ENCODE assay signal across 8 mouse cellular contexts in genomic region chr5:30125587-30125986, GRCm38 (mm10). TPM values are rescaled to one million over a fixed set of nuclear protein-coding genes. Genes with fewer than 3 reads are reported as not detected.
DNase-seq lines count a peak whose midpoint lies in the region; ATAC-seq lines count a peak whose summit lies in the region.

No protein-coding gene starts in this region.

- H3K27me3 ChIP-seq in forebrain, embryonic 10.5 days (ENCODE audit: poor library complexity, severe bottlenecking) = no peaks in the 10 kb centered on the region
- H3K27me3 ChIP-seq in forebrain, embryonic 11.5 days (ENCODE audit: control insufficient read depth, insufficient read depth, low read length) = no peaks in the 10 kb centered on the region
- H3K27me3 ChIP-seq in neural tube, embryonic 11.5 days (ENCODE audit: control insufficient read depth, insufficient read depth, low read length) = no peaks in the 10 kb centered on the region

- no peak overlapping the region for H3K4me3 ChIP-seq in forebrain, embryonic 10.5 days
- H3K4me3 ChIP-seq in forebrain, embryonic 11.5 days (ENCODE audit: low read depth, low read length) = no peak overlapping the region
- no peak overlapping the region for H3K4me3 ChIP-seq in neural tube, embryonic 11.5 days (ENCODE audit: low read depth, low read length)

- ATAC-seq in forebrain, embryonic 11.5 days (replicated peaks; ENCODE audit: low FRiP score) = no peak
- peak; percentile 20; the same call in 1 of the 2 replicates for ATAC-seq in neural tube, embryonic 11.5 days (ENCODE audit: insufficient read depth, low FRiP score, low TSS enrichment)

- H3K9ac ChIP-seq in forebrain, embryonic 11.5 days (ENCODE audit: low read length) = no peak overlapping the region
- H3K9ac ChIP-seq in neural tube, embryonic 11.5 days (ENCODE audit: low read length) = no peak overlapping the region

- no peak overlapping the region for H3K27ac ChIP-seq in forebrain, embryonic 10.5 days
- H3K27ac ChIP-seq in forebrain, embryonic 11.5 days (ENCODE audit: low read depth, low read length) = no peak overlapping the region
- no peak overlapping the region for H3K27ac ChIP-seq in neural tube, embryonic 11.5 days (ENCODE audit: low read depth, low read length)

- peaks cover 97% of the 10 kb centered on the region for H3K36me3 ChIP-seq in forebrain, embryonic 10.5 days (replicated peaks)
- peaks cover 8% of the 10 kb centered on the region; the same call in 1 of the 2 replicates for H3K36me3 ChIP-seq in forebrain, embryonic 11.5 days (ENCODE audit: control insufficient read depth, insufficient read depth, low read length)
- peaks cover 5% of the 10 kb centered on the region for H3K36me3 ChIP-seq in neural tube, embryonic 11.5 days (ENCODE audit: control insufficient read depth, insufficient read depth, low read length)

- no peaks in the 10 kb centered on the region for H3K4me1 ChIP-seq in forebrain, embryonic 10.5 days
- H3K4me1 ChIP-seq in forebrain, embryonic 11.5 days (replicated peaks; ENCODE audit: control insufficient read depth, insufficient read depth, low read length) = no peaks in the 10 kb centered on the region
- no peaks in the 10 kb centered on the region for H3K4me1 ChIP-seq in neural tube, embryonic 11.5 days (ENCODE audit: control insufficient read depth, insufficient read depth, low read length)

- WGBS in forebrain, embryonic 10.5 days = 50% methylated on average over 5 of the region's 5 CpGs
- 49% methylated on average over 5 of the region's 5 CpGs for WGBS in forebrain, embryonic 11.5 days
- WGBS in neural tube, embryonic 11.5 days = 59% methylated on average over 5 of the region's 5 CpGs

- no peaks in the 10 kb centered on the region for H3K9me3 ChIP-seq in forebrain, embryonic 10.5 days
- no peaks in the 10 kb centered on the region for H3K9me3 ChIP-seq in forebrain, embryonic 11.5 days (ENCODE audit: control insufficient read depth, low read length)
- no peaks in the 10 kb centered on the region for H3K9me3 ChIP-seq in neural tube, embryonic 11.5 days (ENCODE audit: control insufficient read depth, low read length)

- H3K4me2 ChIP-seq in forebrain, embryonic 11.5 days (ENCODE audit: low read depth, low read length, severe bottlenecking) = no peak overlapping the region
- no peak overlapping the region for H3K4me2 ChIP-seq in neural tube, embryonic 11.5 days (ENCODE audit: low read depth)

- peak; percentile 48 for DNase-seq in forebrain, embryonic 10.5 days (ENCODE audit: extremely low spot score, low spot score)
- no peak for DNase-seq in forebrain, embryonic 11.5 days (ENCODE audit: low spot score)
- no peak for DNase-seq in neural tube, embryonic 11.5 days (ENCODE audit: low spot score)
- no peak for DNase-seq in neural tube, embryonic 10.5 days (ENCODE audit: extremely low spot score, low spot score)
- peak; percentile 81 for DNase-seq in embryo, embryonic 10.5 days (ENCODE audit: low spot score)
- peak; percentile 71 for DNase-seq in mesoderm, embryonic 11.5 days (ENCODE audit: low read depth, low spot score)
- DNase-seq in frontal cortex, postnatal 10 days (ENCODE audit: low spot score in 2 of 2) = no peak
- no peak for DNase-seq in frontal cortex, postnatal 14 days (ENCODE audit: low spot score in 2 of 2)

RNA-seq across cellular contexts. Expression of gene 3110082J24Rik, which starts 19.7 kb away (rescaled TPM):
- 1.1 and 1.3 TPM in 2 replicates for polyA plus RNA-seq in forebrain, embryonic 10.5 days (2016; fragmentation: Nextera tagmentation; extraction: Ambion mirVana)
- 3.6 and 4.7 TPM in 2 replicates for polyA plus RNA-seq in forebrain, embryonic 11.5 days (2014; fragmentation: Nextera tagmentation; extraction: Ambion mirVana)
- polyA plus RNA-seq in neural tube, embryonic 11.5 days (2014; fragmentation: Nextera tagmentation; extraction: Ambion mirVana) = 2.1 and 2.3 TPM in 2 replicates

RNA-seq across cellular contexts. Expression of gene Garem2, which starts 20.6 kb away (rescaled TPM):
- 2.9 and 3.3 TPM in 2 replicates for polyA plus RNA-seq in forebrain, embryonic 10.5 days (2016; fragmentation: Nextera tagmentation; extraction: Ambion mirVana)
- polyA plus RNA-seq in forebrain, embryonic 11.5 days (2014; fragmentation: Nextera tagmentation; extraction: Ambion mirVana) = 17.2 and 19.8 TPM in 2 replicates
- 14.4 and 16.5 TPM in 2 replicates for polyA plus RNA-seq in neural tube, embryonic 11.5 days (2014; fragmentation: Nextera tagmentation; extraction: Ambion mirVana)

RNA-seq across cellular contexts. Expression of gene Hadha, which starts 29.4 kb away (rescaled TPM):
- 104 and 109 TPM in 2 replicates for polyA plus RNA-seq in forebrain, embryonic 10.5 days (2016; fragmentation: Nextera tagmentation; extraction: Ambion mirVana)
- 93.1 and 97.4 TPM in 2 replicates for polyA plus RNA-seq in forebrain, embryonic 11.5 days (2014; fragmentation: Nextera tagmentation; extraction: Ambion mirVana)
- 93.0 and 102 TPM in 2 replicates for polyA plus RNA-seq in neural tube, embryonic 11.5 days (2014; fragmentation: Nextera tagmentation; extraction: Ambion mirVana)

RNA-seq across cellular contexts. Expression of gene Hadhb, which starts 29.5 kb away (rescaled TPM):
- 111 and 112 TPM in 2 replicates for polyA plus RNA-seq in forebrain, embryonic 10.5 days (2016; fragmentation: Nextera tagmentation; extraction: Ambion mirVana)
- polyA plus RNA-seq in forebrain, embryonic 11.5 days (2014; fragmentation: Nextera tagmentation; extraction: Ambion mirVana) = 105 and 108 TPM in 2 replicates
- 108 and 112 TPM in 2 replicates for polyA plus RNA-seq in neural tube, embryonic 11.5 days (2014; fragmentation: Nextera tagmentation; extraction: Ambion mirVana)

RNA-seq across cellular contexts. Expression of gene Tyms, which starts 52.2 kb away (rescaled TPM):
- 379 and 391 TPM in 2 replicates for polyA plus RNA-seq in forebrain, embryonic 10.5 days (2016; fragmentation: Nextera tagmentation; extraction: Ambion mirVana)
- polyA plus RNA-seq in forebrain, embryonic 11.5 days (2014; fragmentation: Nextera tagmentation; extraction: Ambion mirVana) = 303 and 309 TPM in 2 replicates
- 247 and 248 TPM in 2 replicates for polyA plus RNA-seq in neural tube, embryonic 11.5 days (2014; fragmentation: Nextera tagmentation; extraction: Ambion mirVana)

Comparison
In these comparisons a context has a peak if more than half of its experiments do, and no peak if none do; other contexts are left out.
1. DNase-seq: peak in forebrain, embryonic 10.5 days (single experiment), embryo, embryonic 10.5 days (single experiment) and mesoderm, embryonic 11.5 days (single experiment); none in forebrain, embryonic 11.5 days (single experiment), neural tube, embryonic 11.5 days (single experiment), neural tube, embryonic 10.5 days (single experiment), frontal cortex, postnatal 10 days (0 of 2) and frontal cortex, postnatal 14 days (0 of 2).